Mouse (Mus musculus) heart, adult 18-20 months (tissue): ENCODE measurements around the gene Adam11. TPM values are rescaled to one million over a fixed set of nuclear protein-coding genes. Genes with fewer than 3 reads are reported as not detected.
"Not testable (repeated sequence)": the region's sequence is repeated elsewhere in the genome, so short reads cannot be mapped to it uniquely, and the experiment has no call there.

Experiments used
- DNase-seq, 2 experiments: peaks; one replicate each; pipeline ENCODE4 v3.0.0; 2021 to 2022; ENCODE audit warnings: mixed read lengths in 1 of 2
- long read RNA-seq, 2 experiments: library from polyadenylated mRNA; stranded (forward); transcript quantifications; one replicate each; pipeline ENCODE4 v2.0.0; 2021
- total RNA-seq, 2 experiments: library from RNA; stranded (reverse); gene quantifications; 2 replicates each; pipeline ENCODE4 v1.2.3; 2021

The Adam11 gene
- total RNA-seq, result 1 to 10 TPM; 6.6 to 7.5 TPM
- long read RNA-seq, experiment 1, partial matches to known transcripts, result 0 of 3 reads
- long read RNA-seq, experiment 1, other reads (novel, unspliced or antisense), result 3 of 3 reads
- long read RNA-seq, experiment 2, partial matches to known transcripts, result 0 of 1 reads
- long read RNA-seq, experiment 2, other reads (novel, unspliced or antisense), result 1 of 1 reads

DNA sequence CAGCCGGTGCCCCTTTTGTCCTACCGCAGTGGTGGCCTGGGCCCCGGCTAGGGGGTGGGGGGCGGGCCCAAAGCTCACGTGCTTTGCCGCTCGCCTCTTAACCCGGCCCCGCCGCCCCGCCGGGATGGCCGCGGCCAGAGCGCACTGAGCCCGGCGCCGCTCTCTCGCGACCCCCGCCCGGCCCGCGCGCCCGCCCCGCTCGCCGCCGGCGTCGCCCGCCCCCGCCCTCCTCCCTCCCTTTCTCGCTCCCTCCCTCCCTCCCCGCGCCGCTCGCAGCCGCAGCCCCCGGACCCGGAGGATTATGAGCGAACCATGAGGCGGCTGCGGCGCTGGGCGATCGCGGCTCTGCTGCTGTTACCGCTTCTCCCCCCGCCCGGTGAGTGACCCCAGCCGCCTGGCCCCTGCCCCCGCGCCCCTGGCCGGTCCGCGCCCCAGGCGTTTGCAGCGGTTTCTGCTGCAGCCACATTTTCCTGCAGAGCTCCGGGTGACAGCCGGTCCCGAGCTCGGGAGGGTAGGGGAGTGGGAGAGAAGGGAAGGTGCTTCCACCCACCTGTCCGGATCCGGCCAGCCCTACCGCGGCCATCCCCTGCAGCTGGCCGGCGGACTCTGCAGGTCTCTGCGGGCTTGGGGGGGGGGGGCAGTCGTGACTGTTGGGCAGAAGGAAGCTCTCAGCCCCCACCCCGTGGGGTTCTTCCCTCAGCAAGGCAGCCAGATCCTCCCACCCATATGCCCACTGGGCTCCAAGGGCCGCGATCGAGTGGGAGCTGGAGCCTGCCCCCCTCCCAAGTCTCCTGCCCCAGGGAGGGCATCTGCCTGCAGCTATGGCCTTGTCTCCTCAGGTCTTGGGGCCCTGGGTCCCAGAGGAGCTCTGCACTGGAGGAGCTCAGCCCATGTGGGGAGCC, at the start of gene Adam11:
TSS of gene Adam11 (plus strand) at position 131 of the 902 bp plus-strand sequence.
- no peak for DNase-seq

GRCm38 (mm10) chr11:102712411-102712810, 48.8 kb upstream of the Adam11 start:
- no peak for DNase-seq

- DNase-seq, result not testable (repeated sequence)
Observed at GRCm38 (mm10) chr11:102714578-102714977, 46.7 kb upstream of the Adam11 start.

DNA sequence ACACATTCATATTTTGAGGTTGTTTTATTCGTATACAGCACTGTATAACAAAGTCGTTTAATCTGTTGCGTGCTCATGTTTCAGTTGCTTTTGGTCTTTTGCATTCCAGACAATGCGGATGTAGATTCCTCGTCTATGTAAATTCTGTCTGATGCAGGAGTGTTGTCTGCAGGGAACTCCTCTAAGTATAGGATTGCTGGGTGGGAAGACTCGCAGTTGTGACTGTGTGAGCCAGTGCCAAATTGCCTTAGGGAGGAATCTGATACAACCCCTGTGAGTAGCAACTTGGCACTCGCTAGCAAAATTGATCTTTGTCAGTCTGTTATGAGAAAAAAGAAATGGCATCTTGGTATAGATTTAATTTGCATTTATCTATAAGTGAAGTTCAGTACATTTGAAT, 45.1 kb upstream of the Adam11 start:
- DNase-seq, result no peak

GRCm38 (mm10) chr11:102725574-102725973, 35.7 kb upstream of the Adam11 start:
- no peak for DNase-seq

DNA sequence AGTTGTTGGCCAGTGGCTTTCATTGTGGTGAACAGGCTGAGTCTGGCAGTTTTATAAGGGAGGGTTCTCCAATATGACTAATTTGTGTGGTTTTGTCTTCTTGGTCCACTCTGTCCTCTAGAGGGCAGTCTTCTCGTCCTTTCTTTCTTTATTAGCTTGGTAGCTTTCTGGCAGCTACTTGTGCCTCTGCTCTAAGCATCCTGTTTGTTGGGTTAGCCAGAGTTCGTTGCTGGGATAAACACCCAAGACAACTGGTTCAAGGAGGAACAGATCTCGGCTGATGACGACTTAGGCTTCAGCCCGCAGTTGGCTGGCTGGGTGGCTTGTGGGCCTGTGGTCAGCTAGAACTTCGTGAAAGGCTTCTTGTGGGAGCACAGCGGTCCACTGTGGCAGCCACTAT, 32.6 kb upstream of the Adam11 start:
- peak; percentile 64 to 72 for DNase-seq

GRCm38 (mm10) chr11:102729835-102730234, 31.4 kb upstream of the Adam11 start:
- no peak for DNase-seq

- DNase-seq, result no peak
Observed at GRCm38 (mm10) chr11:102731366-102731765, 29.9 kb upstream of the Adam11 start.

GRCm38 (mm10) chr11:102733146-102733545, 28.1 kb upstream of the Adam11 start:
- no peak for DNase-seq

- no peak for DNase-seq
Observed at GRCm38 (mm10) chr11:102734961-102735360, 26.3 kb upstream of the Adam11 start.

DNA sequence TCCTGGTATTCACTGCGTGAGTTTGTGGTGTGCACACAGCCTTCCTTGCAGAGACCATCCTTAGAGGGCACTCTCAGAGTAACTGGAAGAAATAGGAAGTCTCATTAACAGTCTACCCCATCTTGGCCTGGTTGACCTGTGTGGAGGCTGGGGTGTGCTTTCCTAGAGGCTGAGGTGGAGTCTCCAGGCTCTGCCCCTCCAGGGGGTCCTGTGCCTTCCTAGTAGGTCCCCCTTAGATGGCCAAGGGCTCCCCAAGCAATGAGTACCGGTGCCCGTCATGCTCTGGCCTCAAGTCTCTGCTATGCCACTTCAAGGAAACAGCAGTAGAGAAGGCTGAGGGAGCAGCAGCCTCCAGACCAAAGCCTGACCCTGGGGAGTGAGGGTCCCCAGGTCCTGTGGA, 23.2 kb upstream of the Adam11 start:
- no peak for DNase-seq

- DNase-seq, result peak; percentile 33 to 55
Observed at GRCm38 (mm10) chr11:102739278-102739966, 21.8 kb upstream of the Adam11 start.

- no peak for DNase-seq
Observed at GRCm38 (mm10) chr11:102740634-102741033, 20.6 kb upstream of the Adam11 start.

- DNase-seq, result peak; percentile 42 to 48
Observed at GRCm38 (mm10) chr11:102741129-102741950, 19.9 kb upstream of the Adam11 start.

DNA sequence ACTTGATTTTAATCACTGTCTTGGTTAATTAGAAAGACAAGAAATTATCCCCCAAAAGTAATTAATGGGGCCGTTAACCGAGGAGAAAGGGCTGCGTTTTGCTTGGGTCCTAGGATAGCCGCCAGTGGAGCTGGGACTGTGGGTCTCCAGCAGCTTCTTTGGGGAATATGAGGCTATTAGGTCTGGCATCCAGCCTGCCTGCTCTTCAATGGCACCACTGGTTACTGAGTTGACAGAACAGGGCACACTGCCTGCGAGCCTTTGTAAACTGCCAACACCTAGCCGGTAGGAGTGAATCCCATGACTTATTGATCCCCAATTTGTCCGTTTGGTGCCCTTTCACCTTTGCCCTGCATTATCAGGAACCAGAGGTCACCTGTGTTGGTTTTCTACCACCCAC, 19.2 kb upstream of the Adam11 start:
- DNase-seq, result no peak

- DNase-seq, result no peak
Observed at GRCm38 (mm10) chr11:102742843-102743242, 18.4 kb upstream of the Adam11 start.

- DNase-seq, result no peak
Observed at GRCm38 (mm10) chr11:102744746-102745145, 16.5 kb upstream of the Adam11 start.

DNA sequence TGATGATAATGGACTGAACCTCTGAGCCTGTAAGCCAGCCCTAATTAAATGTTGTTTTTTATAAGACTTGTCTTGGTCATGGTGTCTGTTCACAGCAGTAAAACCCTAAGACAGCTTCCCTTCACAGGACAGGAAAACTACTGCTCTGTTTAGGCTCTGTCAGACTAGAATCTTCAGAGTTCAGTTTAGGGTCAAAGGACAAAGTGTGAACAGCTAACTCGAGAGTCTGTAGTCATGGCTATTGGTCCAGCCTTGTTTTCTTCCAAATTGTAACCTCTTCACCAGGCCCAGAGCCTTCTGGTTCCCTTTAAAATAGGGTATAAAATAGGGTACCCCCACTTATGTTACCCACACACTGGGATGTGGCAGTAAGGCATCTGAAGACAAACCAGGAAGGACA, 13.4 kb upstream of the Adam11 start:
- DNase-seq, result no peak

DNA sequence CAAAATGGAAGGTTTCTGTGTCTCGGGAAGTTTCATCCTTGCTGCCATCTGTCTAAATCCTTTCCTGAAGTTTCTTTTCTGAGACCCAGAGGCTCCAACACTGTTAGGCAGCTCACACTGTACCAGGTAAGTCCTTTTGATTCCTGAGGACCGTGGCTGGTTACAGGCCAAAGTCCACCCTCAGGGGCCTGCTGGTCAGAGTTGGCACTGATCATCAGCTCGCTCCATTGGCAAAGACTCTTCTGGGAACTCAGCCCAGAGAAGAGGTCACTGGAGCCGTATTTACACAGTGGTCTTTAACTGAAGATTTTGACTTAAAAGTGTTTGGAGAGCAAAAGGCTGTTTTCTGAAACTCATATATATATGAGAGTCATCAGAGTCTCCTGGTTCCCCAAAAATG, 12.9 kb upstream of the Adam11 start:
- DNase-seq, result peak in 1 of 2 experiments; percentile 51

- DNase-seq, result no peak
Observed at GRCm38 (mm10) chr11:102749712-102750111, 11.5 kb upstream of the Adam11 start.

- DNase-seq, result no peak
Observed at GRCm38 (mm10) chr11:102752896-102753590, 8.2 kb upstream of the Adam11 start.
